Mouse (Mus musculus) effector memory CD4-positive, alpha-beta T cell, adult 7 months (primary cell): ENCODE measurements around the gene Calml3. TPM values are rescaled to one million over a fixed set of nuclear protein-coding genes. Genes with fewer than 3 reads are reported as not detected.

Experiments used
- polyA plus RNA-seq: library from polyadenylated mRNA; unstranded; fragments of 100-300 nt; shearing (Covaris generic); gene quantifications from one replicate; pipeline ENCODE4 v1.2.1, GENCODE M21; 2017

The Calml3 gene
- polyA plus RNA-seq, result not detected

DNA sequence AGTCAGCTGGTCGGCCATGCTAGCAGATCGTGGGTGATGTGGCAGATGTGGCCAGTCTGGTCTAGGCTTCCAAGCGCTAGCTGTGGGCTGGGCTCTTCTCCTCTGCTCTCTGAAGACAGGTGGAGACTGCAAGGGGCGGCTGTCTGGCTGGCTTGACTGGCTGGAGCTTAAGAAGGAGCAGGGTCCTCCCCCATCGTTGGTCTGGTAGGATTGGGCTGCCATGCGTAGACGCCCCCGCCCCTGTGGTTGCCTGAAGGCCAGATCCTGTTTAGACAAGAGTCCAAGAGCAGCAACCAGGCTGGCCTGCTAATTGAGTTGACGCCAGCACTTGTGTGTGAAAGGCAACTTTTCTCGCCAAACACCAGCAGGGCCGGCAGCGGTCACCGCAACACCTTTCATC is at the start of gene Calml3:
Gene Calml3, minus strand, starts transcription at position 131 of the 400 bp plus-strand sequence.

DNA sequence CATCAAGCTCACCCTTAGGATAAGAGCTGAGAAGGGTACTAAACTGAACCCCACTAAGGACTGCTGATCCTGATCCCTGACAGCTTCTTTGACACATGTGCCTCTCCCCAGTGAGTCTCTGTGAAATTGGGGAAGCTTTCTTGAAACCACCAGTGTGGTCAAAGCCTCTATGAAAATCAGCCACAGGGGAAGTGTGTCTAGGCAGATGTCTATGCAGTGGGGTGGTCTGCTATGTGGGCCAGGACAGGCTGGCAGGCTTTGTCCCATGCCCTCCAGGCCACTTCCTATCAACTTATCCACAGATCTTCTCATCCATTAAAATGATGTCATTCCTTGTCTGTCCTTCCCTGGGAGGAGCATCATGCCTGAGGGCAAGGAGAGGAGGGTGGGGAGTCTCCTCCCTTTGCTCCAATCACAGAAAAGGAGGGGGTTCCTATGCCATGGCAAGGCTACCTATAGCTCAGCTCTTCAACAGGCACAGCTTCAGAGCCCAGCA is 33.2 kb upstream of the Calml3 start, which contains the start of gene Calm4:
Gene Calm4, plus strand, starts transcription at position 446 of the 496 bp plus-strand sequence.

Other genes with a start within 250 kb of the Calml3 start
- gene Fam208b, start 193.2 kb downstream of the Calml3 start, polyA plus RNA-seq, result 49.6 TPM
- 40.8 TPM for gene Asb13, start 170.3 kb downstream of the Calml3 start, polyA plus RNA-seq
- not detected for gene Calm4, start 33.4 kb upstream of the Calml3 start, polyA plus RNA-seq
- gene Calm5, start 49.9 kb upstream of the Calml3 start, polyA plus RNA-seq, result not detected
- gene Net1, start 113.9 kb upstream of the Calml3 start, polyA plus RNA-seq, result 25.3 TPM
- gene Tubal3, start 114.0 kb upstream of the Calml3 start, polyA plus RNA-seq, result not detected
- not detected for gene Ucn3, start 141.0 kb upstream of the Calml3 start, polyA plus RNA-seq
- gene Akr1c14, start 244.7 kb upstream of the Calml3 start, polyA plus RNA-seq, result not detected